Mouse (Mus musculus) forebrain, embryonic 11.5 days (tissue): Measurements from ENCODE around the gene Dnase2a. TPM values are rescaled to one million over a fixed set of nuclear protein-coding genes. Genes with fewer than 3 reads are reported as not detected.

Experiments used
- ATAC-seq: fragments of 200-750 bp; cut with Nextera tagmentation; replicated peaks from 2 replicates; pipeline ENCODE4 v1.8.0; 2017; ENCODE audit warnings: moderate TSS enrichment; ENCODE audit not compliant: low FRiP score
- DNase-seq: peaks from one replicate; pipeline ENCODE4 v3.0.0-alpha.2; 2017; ENCODE audit warnings: low spot score
- H3K27ac ChIP-seq: fragments of 300-500 bp; sonication (generic); 2 replicates; pipeline ENCODE4 v1.5.1; 2014; ENCODE audit warnings: low read depth, low read length
- H3K27me3 ChIP-seq: fragments of 300-500 bp; sonication (generic); 2 replicates; pipeline ENCODE4 v1.6.1; 2014; ENCODE audit warnings: mild to moderate bottlenecking, low read length, mixed read lengths; ENCODE audit not compliant: control insufficient read depth, insufficient read depth
- H3K36me3 ChIP-seq: fragments of 300-500 bp; sonication (generic); 2 replicates; pipeline ENCODE4 v1.6.1; 2014; ENCODE audit warnings: mild to moderate bottlenecking, low read length, moderate library complexity, mixed read lengths; ENCODE audit not compliant: control insufficient read depth, insufficient read depth
- H3K4me1 ChIP-seq: fragments of 300-500 bp; sonication (generic); replicated peaks from 2 replicates; pipeline ENCODE4 v1.6.1; 2014; ENCODE audit warnings: low read length, mixed read lengths; ENCODE audit not compliant: control insufficient read depth, insufficient read depth
- H3K4me2 ChIP-seq: fragments of 300-500 bp; sonication (generic); 2 replicates; pipeline ENCODE4 v1.6.1; 2014; ENCODE audit warnings: low read depth, mild to moderate bottlenecking, low read length, moderate library complexity, mixed read lengths; ENCODE audit not compliant: severe bottlenecking
- H3K4me3 ChIP-seq: fragments of 300-500 bp; sonication (generic); 2 replicates; pipeline ENCODE4 v1.5.1; 2014; ENCODE audit warnings: low read depth, low read length
- H3K9ac ChIP-seq: fragments of 300-500 bp; sonication (generic); 2 replicates; pipeline ENCODE4 v1.6.1; 2014; ENCODE audit warnings: low read length
- H3K9me3 ChIP-seq: fragments of 300-500 bp; sonication (generic); 2 replicates; pipeline ENCODE4 v1.6.1; 2016; ENCODE audit warnings: low read length, mixed read lengths; ENCODE audit not compliant: control insufficient read depth
- WGBS: fragments of 180-500 bp; shearing (Covaris S2); extraction: QIAGEN DNeasy Blood & Tissue Kit; methylation state at CpG from one replicate; pipeline ENCODE4 v1.1.7; 2014; 5-methylcytosine and 5-hydroxymethylcytosine counted together
- polyA plus RNA-seq: library from polyadenylated mRNA; unstranded; fragments of >200 nt; fragmentation: Nextera tagmentation; extraction: Ambion mirVana; gene quantifications from 2 replicates; pipeline ENCODE4 v1.2.1, GENCODE M21; 2014

Dnase2a gene
- polyA plus RNA-seq, 1 experiment from 2014 or later = 7.2 TPM

DNA sequence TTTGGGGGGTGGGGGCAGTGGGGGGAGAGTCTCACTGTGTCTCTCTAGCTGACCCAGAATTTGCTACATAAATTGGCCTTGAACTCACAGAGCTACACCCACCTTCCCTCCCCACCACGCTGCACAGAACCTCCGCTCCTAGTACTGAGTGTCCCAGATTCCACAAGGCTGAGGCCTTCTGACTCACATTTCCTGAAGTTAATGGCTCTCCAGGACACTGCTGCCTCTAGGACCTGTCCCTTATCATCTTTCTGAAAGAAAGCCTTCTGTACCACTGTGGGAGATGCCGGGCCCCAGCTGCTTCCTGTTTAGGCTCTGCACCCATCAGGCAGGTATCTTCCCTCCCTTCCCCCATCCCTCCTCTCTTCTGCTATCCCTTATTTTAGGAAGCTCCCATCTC lies 58.2 kb downstream of the Dnase2a start:
- H3K27me3 ChIP-seq = no peaks in the 10 kb centered on the region
- H3K9me3 ChIP-seq = no peaks in the 10 kb centered on the region
- H3K9ac ChIP-seq = no peak overlapping the region
- no peak overlapping the region for H3K27ac ChIP-seq
- no peak overlapping the region for H3K4me2 ChIP-seq
- WGBS = 60% methylated on average over 3 of the region's 3 CpGs
- no peak overlapping the region for H3K4me3 ChIP-seq
- peaks cover 1% of the 10 kb centered on the region; the same call in 1 of the 2 replicates for H3K36me3 ChIP-seq
- DNase-seq = no peak
- ATAC-seq = no peak
- H3K4me1 ChIP-seq = peaks cover 14% of the 10 kb centered on the region

DNA sequence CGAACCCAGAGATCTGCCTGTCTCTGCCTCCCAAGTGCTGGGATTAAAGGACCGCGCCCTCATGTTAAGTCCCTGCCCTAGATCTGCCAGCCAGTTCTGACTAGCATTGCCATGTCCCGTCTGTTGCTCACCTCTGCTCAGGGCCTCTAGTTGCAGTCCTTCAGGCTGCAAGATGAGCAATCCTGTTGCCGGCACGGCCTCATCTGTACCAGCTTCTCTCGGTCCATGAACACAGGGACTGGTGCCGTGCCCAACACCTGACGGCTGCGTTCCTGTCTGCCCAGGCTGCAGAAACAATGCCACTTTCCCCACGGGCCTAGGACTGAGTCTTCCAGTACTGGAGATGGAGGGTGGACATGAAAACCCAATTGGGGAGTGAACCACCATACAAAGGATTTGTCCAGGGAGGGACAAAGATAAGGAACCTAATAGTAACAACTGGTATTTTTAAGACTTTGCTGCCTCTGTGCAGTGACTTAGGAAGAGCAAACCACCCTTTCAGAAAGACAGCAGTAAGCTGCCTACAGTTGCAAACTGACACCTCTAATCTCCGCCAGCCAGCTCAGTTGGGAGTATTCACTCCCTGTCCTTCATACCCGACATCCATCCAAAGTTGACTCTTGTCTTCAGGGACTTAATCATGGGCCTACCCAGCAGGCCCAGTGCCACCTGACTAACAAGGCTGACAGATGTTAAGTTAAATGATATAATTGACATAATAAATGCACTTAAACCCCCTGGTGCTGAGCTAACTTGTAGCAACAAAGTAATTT lies 59.4 kb downstream of the Dnase2a start:
- Histone ChIP-seq H3K27ac (no peak overlapping the region), H3K4me3 (no peak overlapping the region), H3K4me2 (no peak overlapping the region), H3K9ac (no peak overlapping the region), H3K9me3 (no peaks in the 10 kb centered on the region), H3K27me3 (no peaks in the 10 kb centered on the region), H3K4me1 (peaks cover 14% of the 10 kb centered on the region), H3K36me3 (peaks cover 8% of the 10 kb centered on the region; the same call in 1 of the 2 replicates)
- DNase-seq = no peak
- 87% methylated on average over 13 of the region's 13 CpGs for WGBS
- no peak for ATAC-seq

DNA sequence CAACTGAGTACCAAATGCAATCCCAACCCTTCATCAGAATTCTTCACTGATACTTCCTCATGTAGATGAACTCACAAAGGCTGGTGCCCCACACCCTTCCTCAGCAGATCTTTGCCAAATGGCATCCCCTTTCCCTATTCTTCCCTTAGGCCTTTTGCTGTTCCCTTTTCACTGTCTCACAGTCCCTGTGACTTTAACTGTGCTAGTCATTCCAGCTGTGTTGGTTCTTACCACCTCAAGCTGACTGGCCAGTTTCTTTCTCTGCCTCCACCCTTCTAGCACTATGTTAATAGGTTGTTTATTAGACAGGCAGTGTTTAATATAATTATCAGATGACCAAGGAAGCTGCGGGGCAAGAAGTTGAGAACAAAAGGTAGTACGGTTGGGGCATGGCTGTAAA lies 60.3 kb downstream of the Dnase2a start:
- peak overlapping the region; percentile 60 for H3K4me2 ChIP-seq
- H3K4me3 ChIP-seq = peak overlapping the region; percentile 71
- ATAC-seq = no peak
- H3K9me3 ChIP-seq = no peaks in the 10 kb centered on the region
- H3K4me1 ChIP-seq = peaks cover 14% of the 10 kb centered on the region
- DNase-seq = no peak
- peak overlapping the region; percentile 97 for H3K9ac ChIP-seq
- no peaks in the 10 kb centered on the region for H3K27me3 ChIP-seq
- WGBS = 24% methylated on average over 2 of the region's 2 CpGs
- H3K36me3 ChIP-seq = peaks cover 11% of the 10 kb centered on the region; the same call in 1 of the 2 replicates
- H3K27ac ChIP-seq = 0 out of 2 replicates have a peak overlapping the region, but pooled peaks have one; percentile 27

DNA sequence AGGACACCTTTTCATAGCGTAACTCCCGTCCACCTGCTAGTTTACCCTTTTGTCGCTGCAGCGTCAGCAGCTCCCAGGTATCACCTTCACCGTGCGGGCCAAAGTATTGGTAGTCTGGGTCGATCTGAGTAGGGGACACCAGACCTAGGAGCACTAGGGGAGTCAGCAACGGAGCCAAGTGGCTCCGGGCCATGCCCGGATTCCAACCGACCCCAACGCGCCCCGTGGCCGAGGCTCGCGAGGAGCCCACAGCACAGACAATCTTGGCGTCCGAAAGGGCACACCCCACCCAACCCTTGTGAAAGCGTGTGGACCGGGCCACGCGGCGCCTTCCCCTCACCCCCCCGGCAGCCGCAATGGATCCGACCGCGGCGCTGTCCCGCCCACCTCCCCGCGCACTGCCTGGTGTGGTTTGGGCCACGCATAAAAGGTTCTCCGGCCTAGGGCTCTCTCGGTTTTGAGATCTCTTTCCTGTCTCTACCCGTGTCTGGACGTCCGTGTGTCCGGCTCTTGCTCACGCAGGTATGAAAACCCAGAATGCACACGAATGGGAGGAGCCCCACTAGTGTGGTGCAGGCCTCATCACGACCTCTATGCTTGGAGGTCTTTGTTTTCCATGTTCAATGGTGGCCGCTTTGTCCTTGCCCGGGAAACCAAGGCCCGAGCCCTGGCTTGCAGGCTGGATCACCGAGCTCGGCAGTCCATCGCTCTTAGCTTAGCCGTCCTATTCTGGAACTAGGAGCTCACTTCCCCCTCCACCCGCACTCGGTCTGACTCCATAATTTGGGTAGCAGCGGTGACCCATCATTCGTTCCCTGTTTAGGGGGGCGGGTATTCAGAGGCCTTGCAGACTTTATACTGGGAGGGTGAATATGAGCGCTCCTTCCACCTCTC lies 61.1 kb downstream of the Dnase2a start, which contains the start of the genes Gm49661, Prdx2 and Rnaseh2a:
TSS of gene Gm49661 (minus strand) at position 193 of the 894 bp plus-strand sequence.
TSS of gene Prdx2 (plus strand) at position 347 of the 894 bp plus-strand sequence.
TSS of gene Rnaseh2a (minus strand) at position 527 of the 894 bp plus-strand sequence.
- DNase-seq (peak; percentile 93), ATAC-seq (peak; percentile 74)
- Histone ChIP-seq H3K9me3 (no peaks in the 10 kb centered on the region), H3K9ac (peak within 1 kb of the TSS; percentile 97), H3K27ac (peak within 1 kb of the TSS; percentile 71), H3K4me1 (peaks cover 14% of the 10 kb centered on the region), H3K36me3 (peaks cover 11% of the 10 kb centered on the region; the same call in 1 of the 2 replicates), H3K4me3 (peak within 1 kb of the TSS; percentile 71), H3K4me2 (peak within 1 kb of the TSS; percentile 60), H3K27me3 (no peaks in the 10 kb centered on the region)
- WGBS = 0% methylated on average over 56 of the region's 56 CpGs

DNA sequence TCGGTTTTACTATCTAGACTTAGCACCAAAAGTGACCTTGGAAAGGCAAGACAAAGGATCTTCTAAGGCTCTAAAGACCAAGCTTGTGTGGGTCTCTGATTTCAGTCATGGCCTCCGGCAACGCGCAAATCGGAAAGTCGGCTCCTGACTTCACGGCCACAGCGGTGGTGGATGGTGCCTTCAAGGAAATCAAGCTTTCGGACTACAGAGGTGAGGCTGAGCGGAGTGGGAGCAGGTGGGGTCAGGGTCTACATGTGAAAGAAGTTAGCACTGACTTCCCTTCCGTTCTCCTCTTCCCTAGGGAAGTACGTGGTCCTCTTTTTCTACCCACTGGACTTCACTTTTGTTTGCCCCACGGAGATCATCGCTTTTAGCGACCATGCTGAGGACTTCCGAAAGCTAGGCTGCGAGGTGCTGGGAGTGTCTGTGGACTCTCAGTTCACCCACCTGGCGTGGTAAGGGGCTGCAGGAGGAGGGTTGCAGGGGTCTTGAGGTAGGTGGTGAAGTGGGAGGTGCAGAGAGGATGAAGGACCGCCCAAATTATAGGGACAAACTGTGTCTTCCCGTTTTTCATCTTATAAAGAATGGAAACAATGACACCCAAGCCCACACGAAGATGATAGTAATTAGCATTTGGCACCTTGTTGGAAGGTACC lies 61.9 kb downstream of the Dnase2a start:
- DNase-seq = no peak
- no peak for ATAC-seq
- no peaks in the 10 kb centered on the region for H3K27me3 ChIP-seq
- H3K4me2 ChIP-seq = peak overlapping the region; percentile 60
- peaks cover 11% of the 10 kb centered on the region; the same call in 1 of the 2 replicates for H3K36me3 ChIP-seq
- WGBS = 12% methylated on average over 21 of the region's 21 CpGs
- peak overlapping the region; percentile 97 for H3K9ac ChIP-seq
- no peaks in the 10 kb centered on the region for H3K9me3 ChIP-seq
- peaks cover 9% of the 10 kb centered on the region for H3K4me1 ChIP-seq
- peak overlapping the region; percentile 71 for H3K27ac ChIP-seq
- H3K4me3 ChIP-seq = peak overlapping the region; percentile 71

DNA sequence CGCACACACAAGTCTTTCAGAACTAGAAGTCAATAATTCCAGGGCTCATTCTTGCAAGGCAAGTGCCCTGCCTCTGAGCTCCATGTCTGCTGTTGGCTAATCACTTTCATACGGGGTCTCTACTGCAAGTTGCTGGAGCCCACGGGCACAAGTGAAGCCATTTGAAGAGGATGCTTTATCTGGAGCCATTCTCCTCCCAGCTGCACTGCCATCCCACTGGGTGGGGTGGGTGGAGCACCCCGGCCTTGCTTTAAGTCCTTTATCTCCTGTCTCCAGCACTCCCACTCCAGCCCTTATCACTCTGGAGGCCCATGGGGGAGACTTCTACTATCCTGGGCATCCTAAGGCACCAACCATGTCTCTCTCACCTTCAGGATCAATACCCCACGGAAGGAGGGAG lies 62.6 kb downstream of the Dnase2a start:
- Histone ChIP-seq H3K27ac (no peak overlapping the region), H3K4me2 (peak overlapping the region; percentile 60), H3K36me3 (peaks cover 11% of the 10 kb centered on the region; the same call in 1 of the 2 replicates), H3K9ac (peak overlapping the region; percentile 97), H3K4me1 (peaks cover 9% of the 10 kb centered on the region; the same call in 1 of the 2 replicates), H3K9me3 (no peaks in the 10 kb centered on the region), H3K4me3 (peak overlapping the region; percentile 71), H3K27me3 (no peaks in the 10 kb centered on the region)
- ATAC-seq (no peak), DNase-seq (no peak)
- 79% methylated on average over 5 of the region's 5 CpGs for WGBS
